Mouse (Mus musculus) kidney, embryonic 15.5 days (tissue): ENCODE measurements around the gene Mrpl24. TPM values are rescaled to one million over a fixed set of nuclear protein-coding genes. Genes with fewer than 3 reads are reported as not detected.

Experiments
- ATAC-seq: fragments of 200-750 bp; cut with Nextera tagmentation; replicated peaks from 2 replicates; pipeline ENCODE4 v1.8.0; 2017; ENCODE audit warnings: moderate TSS enrichment; ENCODE audit not compliant: low FRiP score
- H3K27ac ChIP-seq: fragments of 300-500 bp; sonication (generic); 2 replicates; pipeline ENCODE4 v1.5.1; 2015; ENCODE audit warnings: mild to moderate bottlenecking, inconsistent platforms
- H3K27me3 ChIP-seq: fragments of 300-500 bp; sonication (generic); 2 replicates; pipeline ENCODE4 v1.6.1; 2015; ENCODE audit warnings: inconsistent platforms
- H3K36me3 ChIP-seq: fragments of 300-500 bp; sonication (generic); 2 replicates; pipeline ENCODE4 v1.6.1; 2015; ENCODE audit warnings: inconsistent platforms
- H3K4me1 ChIP-seq: fragments of 300-500 bp; sonication (generic); 2 replicates; pipeline ENCODE4 v1.6.1; 2015; ENCODE audit warnings: inconsistent platforms
- H3K4me2 ChIP-seq: fragments of 300-500 bp; sonication (generic); 2 replicates; pipeline ENCODE4 v1.6.1; 2015; ENCODE audit warnings: moderate library complexity, mild to moderate bottlenecking, inconsistent platforms
- H3K4me3 ChIP-seq: fragments of 300-500 bp; sonication (generic); replicated peaks from 2 replicates; pipeline ENCODE4 v1.5.1; 2015; ENCODE audit warnings: mild to moderate bottlenecking, inconsistent platforms
- H3K9ac ChIP-seq: fragments of 300-500 bp; sonication (generic); 2 replicates; pipeline ENCODE4 v1.6.1; 2015; ENCODE audit warnings: mild to moderate bottlenecking, inconsistent platforms
- H3K9me3 ChIP-seq: fragments of 300-500 bp; sonication (generic); replicated peaks from 2 replicates; pipeline ENCODE4 v1.6.1; 2016; ENCODE audit warnings: inconsistent platforms
- WGBS: fragments of 180-500 bp; shearing (Covaris S2); methylation state at CpG from one replicate; pipeline ENCODE4 v1.1.7; 2015; ENCODE audit warnings: mixed read lengths; 5-methylcytosine and 5-hydroxymethylcytosine counted together
- polyA plus RNA-seq: library from polyadenylated mRNA; unstranded; fragments of >200 nt; fragmentation: Nextera tagmentation; extraction: Ambion mirVana; gene quantifications from 2 replicates; pipeline ENCODE4 v1.2.1, GENCODE M21; 2015

Mrpl24 gene
- polyA plus RNA-seq, 1 experiment from 2014 or later = 85.4 TPM

DNA sequence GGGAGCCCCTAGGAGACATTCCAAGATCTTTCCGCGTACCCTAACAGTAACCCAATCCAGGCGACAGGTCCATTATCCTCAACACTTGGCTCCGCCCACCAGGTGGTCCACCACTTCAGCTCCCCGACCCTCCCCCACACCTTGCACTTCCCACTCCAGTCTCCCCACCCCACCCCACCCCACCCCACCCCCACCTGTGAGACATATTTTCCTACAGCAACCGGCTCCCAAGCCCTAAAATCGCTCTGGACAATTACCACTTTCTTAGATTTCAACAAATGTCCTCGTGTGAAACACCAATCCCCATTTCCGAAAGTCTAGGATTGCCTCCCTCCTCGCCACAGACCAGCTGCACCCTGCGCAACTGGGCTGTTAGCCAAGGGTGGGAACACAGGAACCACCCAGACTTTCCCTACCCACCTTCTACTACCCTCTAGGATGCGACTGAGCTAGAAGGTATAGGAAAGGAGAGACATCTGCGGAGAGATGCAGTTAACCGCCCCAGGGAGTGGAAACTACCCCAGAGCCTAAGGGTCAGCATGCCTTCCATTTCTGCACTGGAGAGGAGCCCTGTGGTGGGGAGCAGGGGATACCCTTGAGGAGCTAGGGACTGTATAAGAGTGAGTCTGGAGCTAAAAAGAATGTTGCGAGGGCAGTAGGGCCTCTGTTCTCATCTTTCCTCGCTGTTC lies 30.1 kb downstream of the Mrpl24 start:
- peak overlapping the region; percentile 60; the same call in 1 of the 2 replicates for H3K27ac ChIP-seq
- no peaks in the 10 kb centered on the region for H3K9me3 ChIP-seq
- H3K4me3 ChIP-seq = peak overlapping the region; percentile 43
- H3K4me1 ChIP-seq = peaks cover 88% of the 10 kb centered on the region
- 0 out of 2 replicates have a peak, but pooled peaks cover 3% of the 10 kb centered on the region for H3K36me3 ChIP-seq
- H3K27me3 ChIP-seq = peaks cover 26% of the 10 kb centered on the region
- WGBS = 9% methylated on average over 16 of the region's 16 CpGs
- no peak for ATAC-seq
- peak overlapping the region; percentile 65 for H3K4me2 ChIP-seq
- peak overlapping the region; percentile 40; the same call in 1 of the 2 replicates for H3K9ac ChIP-seq

DNA sequence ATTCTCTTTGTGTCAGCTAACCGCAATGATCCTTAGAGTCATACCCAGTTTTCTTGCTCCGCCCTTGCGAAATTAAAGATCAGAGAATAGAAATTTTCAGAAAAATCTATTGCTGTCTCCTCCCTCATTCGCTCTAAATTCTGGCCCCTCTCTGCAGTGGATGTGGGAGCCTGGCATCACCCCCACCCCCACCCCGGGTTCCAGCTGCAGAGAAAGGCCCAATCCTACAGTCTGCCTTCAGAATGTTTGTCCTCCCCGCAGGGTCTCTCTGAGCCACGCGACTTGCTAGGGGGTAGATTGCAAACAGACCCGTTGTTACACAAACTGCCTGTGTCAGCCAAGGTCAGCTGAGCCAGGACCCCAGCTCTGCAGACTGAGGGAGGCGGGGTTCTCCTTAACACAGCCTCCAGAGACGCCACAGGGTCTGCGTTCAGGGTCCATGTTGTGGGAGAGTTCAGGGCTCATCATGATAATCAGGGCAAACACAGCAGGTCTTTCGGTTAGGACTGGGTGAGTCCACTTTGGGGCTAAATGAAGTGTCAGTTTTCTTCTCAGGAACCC lies 30.7 kb downstream of the Mrpl24 start:
- peak overlapping the region; percentile 21; the same call in 1 of the 2 replicates for H3K9ac ChIP-seq
- H3K36me3 ChIP-seq = 0 out of 2 replicates have a peak, but pooled peaks cover 3% of the 10 kb centered on the region
- H3K4me2 ChIP-seq = peak overlapping the region; percentile 65
- WGBS = 12% methylated on average over 13 of the region's 13 CpGs
- peak overlapping the region; percentile 60; the same call in 1 of the 2 replicates for H3K27ac ChIP-seq
- H3K9me3 ChIP-seq = no peaks in the 10 kb centered on the region
- H3K4me1 ChIP-seq = peaks cover 82% of the 10 kb centered on the region
- peak overlapping the region; percentile 43 for H3K4me3 ChIP-seq
- ATAC-seq = no peak
- peaks cover 26% of the 10 kb centered on the region for H3K27me3 ChIP-seq

DNA sequence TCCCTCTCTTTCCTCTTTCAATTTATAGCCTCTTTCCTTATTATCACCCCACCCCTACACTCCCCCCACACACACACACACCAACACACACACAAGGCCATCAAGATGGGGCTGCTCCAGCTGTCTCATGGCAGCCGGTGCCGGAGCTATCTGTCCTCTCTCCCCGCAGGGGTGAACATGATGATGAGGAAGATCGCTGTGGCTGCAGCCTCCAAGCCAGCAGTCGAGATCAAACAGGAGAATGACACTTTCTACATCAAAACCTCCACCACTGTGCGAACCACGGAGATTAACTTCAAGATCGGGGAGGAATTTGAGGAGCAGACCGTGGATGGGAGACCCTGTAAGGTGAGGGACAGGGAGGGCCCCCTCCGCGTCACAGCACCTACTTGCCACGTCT lies 32.6 kb downstream of the Mrpl24 start:
- peak overlapping the region; percentile 78 for H3K27ac ChIP-seq
- 21% methylated on average over 12 of the region's 12 CpGs for WGBS
- H3K4me2 ChIP-seq = peak overlapping the region; percentile 52
- peak overlapping the region; percentile 8; the same call in 1 of the 2 replicates for H3K9ac ChIP-seq
- H3K36me3 ChIP-seq = 0 out of 2 replicates have a peak, but pooled peaks cover 3% of the 10 kb centered on the region
- peaks cover 63% of the 10 kb centered on the region for H3K4me1 ChIP-seq
- H3K4me3 ChIP-seq = peak overlapping the region; percentile 22
- H3K9me3 ChIP-seq = no peaks in the 10 kb centered on the region
- peaks cover 26% of the 10 kb centered on the region for H3K27me3 ChIP-seq
- no peak for ATAC-seq

DNA sequence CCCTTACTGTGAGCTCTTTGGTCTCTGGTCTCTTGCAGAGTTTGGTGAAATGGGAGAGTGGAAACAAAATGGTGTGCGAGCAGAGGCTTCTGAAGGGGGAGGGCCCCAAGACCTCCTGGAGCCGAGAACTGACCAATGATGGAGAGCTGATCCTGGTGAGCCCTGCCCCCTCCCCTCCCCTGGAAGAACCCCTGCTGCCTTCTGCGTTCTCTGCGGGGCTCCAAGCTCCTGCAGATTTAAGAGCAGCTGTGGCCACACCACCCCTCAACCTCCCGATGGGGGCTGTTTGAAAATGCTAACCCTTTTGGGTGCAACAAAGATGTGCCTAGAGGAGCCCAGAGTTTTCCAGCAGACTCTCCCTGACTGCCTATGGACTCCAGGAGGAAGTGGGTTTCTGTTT lies 33.1 kb downstream of the Mrpl24 start:
- H3K4me3 ChIP-seq = peak overlapping the region; percentile 22
- peak overlapping the region; percentile 52 for H3K4me2 ChIP-seq
- 15% methylated on average over 5 of the region's 5 CpGs for WGBS
- peak overlapping the region; percentile 78 for H3K27ac ChIP-seq
- H3K36me3 ChIP-seq = 0 out of 2 replicates have a peak, but pooled peaks cover 3% of the 10 kb centered on the region
- peaks cover 58% of the 10 kb centered on the region for H3K4me1 ChIP-seq
- peak; percentile 72 for ATAC-seq
- peaks cover 26% of the 10 kb centered on the region for H3K27me3 ChIP-seq
- no peaks in the 10 kb centered on the region for H3K9me3 ChIP-seq
- peak overlapping the region; percentile 12; the same call in 1 of the 2 replicates for H3K9ac ChIP-seq

DNA sequence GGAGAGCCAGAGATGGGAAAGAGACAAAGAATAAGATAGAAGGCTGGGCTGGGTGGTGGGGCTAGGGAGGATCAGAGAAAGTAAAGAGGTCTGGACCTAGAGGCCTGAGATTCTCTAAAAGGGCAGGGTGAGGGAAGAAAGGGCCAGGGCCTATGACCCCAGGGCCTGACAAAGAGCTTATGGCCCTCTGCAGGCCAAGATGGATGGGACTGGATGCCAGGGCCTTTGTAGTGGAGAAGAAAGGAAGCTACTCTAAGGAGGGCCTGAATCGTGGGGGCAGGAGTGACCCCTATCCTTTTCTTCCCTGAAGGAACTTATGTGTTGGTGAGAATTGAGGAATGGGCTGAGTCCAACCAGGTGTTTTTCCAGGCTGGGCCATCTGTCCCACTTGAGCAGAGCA lies 38.8 kb downstream of the Mrpl24 start:
- H3K4me3 ChIP-seq = no peak overlapping the region
- H3K27me3 ChIP-seq = no peaks in the 10 kb centered on the region
- H3K9ac ChIP-seq = no peak overlapping the region
- WGBS = 19% methylated on average over 1 of the region's 1 CpGs
- no peaks in the 10 kb centered on the region for H3K9me3 ChIP-seq
- H3K27ac ChIP-seq = peak overlapping the region; percentile 98
- peaks cover 38% of the 10 kb centered on the region for H3K4me1 ChIP-seq
- H3K36me3 ChIP-seq = 0 out of 2 replicates have a peak, but pooled peaks cover 3% of the 10 kb centered on the region
- no peak overlapping the region for H3K4me2 ChIP-seq
- no peak for ATAC-seq

DNA sequence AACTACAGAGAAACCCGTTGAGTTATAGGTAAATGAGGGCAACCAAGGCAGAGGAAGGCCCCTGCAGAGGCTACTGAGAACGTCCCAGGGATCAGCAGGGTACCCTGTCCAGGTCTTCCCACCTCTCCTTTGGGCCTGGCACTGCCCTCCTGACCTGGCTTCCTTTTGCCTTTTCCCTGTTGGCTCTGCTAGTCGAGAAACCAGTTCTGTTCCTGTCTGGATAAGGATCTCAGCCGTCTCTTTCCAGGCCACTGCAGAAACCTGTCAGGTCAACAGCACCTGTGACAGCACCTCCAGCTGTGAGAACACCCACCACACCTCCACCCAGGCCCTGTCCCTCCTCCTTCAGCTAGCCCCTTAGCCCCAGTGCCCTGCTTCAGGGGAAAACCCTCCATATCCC lies 39.2 kb downstream of the Mrpl24 start:
- no peak overlapping the region for H3K9ac ChIP-seq
- WGBS = 22% methylated on average over 4 of the region's 4 CpGs
- no peaks in the 10 kb centered on the region for H3K9me3 ChIP-seq
- H3K36me3 ChIP-seq = 0 out of 2 replicates have a peak, but pooled peaks cover 1% of the 10 kb centered on the region
- H3K4me2 ChIP-seq = no peak overlapping the region
- H3K4me3 ChIP-seq = no peak overlapping the region
- no peak for ATAC-seq
- peaks cover 33% of the 10 kb centered on the region for H3K4me1 ChIP-seq
- H3K27ac ChIP-seq = peak overlapping the region; percentile 98
- no peaks in the 10 kb centered on the region for H3K27me3 ChIP-seq

DNA sequence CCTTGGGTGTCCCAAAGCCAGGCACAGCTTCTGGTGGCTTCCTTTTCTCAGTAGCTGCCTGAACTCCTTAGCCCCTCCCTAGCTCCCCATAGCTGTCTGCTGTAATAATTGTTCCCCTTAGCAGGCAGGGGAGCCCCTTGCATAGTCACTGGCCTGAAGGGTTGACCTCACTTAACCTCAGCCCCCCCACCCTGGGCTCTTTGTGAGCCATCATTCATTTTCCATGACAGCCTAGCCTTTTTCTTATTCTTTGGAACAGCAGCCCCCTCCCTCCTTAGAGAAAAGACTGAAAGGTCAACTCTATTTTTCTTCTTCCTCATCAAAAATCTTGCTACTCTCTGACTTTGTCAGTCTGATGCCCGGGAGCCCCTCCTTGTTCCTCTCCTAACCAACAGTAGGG lies 39.7 kb downstream of the Mrpl24 start:
- Histone ChIP-seq H3K9ac (no peak overlapping the region), H3K4me2 (no peak overlapping the region), H3K4me1 (peaks cover 32% of the 10 kb centered on the region), H3K9me3 (no peaks in the 10 kb centered on the region), H3K27me3 (no peaks in the 10 kb centered on the region), H3K36me3 (no peaks in the 10 kb centered on the region), H3K4me3 (no peak overlapping the region), H3K27ac (peak overlapping the region; percentile 98)
- ATAC-seq = no peak
- WGBS = 52% methylated on average over 1 of the region's 1 CpGs

DNA sequence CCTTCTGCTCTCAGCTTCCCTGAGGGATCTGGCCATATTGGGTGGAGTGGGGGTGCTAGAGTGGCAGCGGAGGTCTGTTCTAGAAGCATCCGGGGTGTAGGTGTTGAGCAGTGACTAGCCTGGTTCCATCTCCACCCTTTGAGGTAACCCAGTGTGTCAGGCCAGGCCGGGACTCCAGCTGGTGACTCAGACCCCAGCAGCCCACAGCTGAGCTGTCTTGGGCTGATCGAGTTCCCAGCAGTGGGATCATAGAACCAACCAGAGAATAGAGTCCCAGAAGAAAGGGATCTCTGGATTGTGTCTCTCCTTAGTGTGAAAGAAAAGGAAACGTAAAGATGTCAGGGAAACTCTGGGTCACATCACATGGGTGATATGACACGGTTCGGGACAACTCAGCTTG lies 40.1 kb downstream of the Mrpl24 start:
- 63% methylated on average over 7 of the region's 7 CpGs for WGBS
- Histone ChIP-seq H3K4me2 (0 out of 2 replicates have a peak overlapping the region, but pooled peaks have one; percentile 87), H3K27ac (peak overlapping the region; percentile 98), H3K4me1 (peaks cover 32% of the 10 kb centered on the region), H3K9ac (no peak overlapping the region), H3K4me3 (no peak overlapping the region), H3K36me3 (no peaks in the 10 kb centered on the region), H3K27me3 (no peaks in the 10 kb centered on the region), H3K9me3 (no peaks in the 10 kb centered on the region)
- no peak for ATAC-seq

DNA sequence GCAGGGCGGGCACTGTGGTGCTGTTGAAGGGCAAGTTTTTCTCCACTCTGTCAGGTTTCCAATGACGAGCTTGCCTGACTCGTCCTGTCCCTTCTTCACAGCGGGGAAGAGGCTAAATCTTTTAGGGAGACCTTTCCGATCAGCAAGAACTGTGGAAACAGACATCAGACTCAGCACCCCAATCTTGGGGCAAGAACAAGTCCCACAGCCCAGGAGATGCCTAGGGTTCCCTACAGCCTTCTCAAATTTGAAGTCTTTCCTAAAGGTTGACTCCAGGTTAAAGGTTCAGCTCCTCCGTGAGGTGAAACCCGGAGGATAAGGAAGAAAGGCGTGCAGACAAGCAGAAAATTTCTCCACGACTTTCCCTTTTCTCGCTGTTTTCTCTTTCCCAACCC lies 40.9 kb downstream of the Mrpl24 start:
- H3K9me3 ChIP-seq = no peaks in the 10 kb centered on the region
- H3K4me1 ChIP-seq = peaks cover 32% of the 10 kb centered on the region
- H3K27ac ChIP-seq = peak overlapping the region; percentile 98
- peak overlapping the region; percentile 71 for H3K9ac ChIP-seq
- H3K36me3 ChIP-seq = no peaks in the 10 kb centered on the region
- ATAC-seq = no peak; the same call in 1 of the 2 replicates
- peak overlapping the region; percentile 53 for H3K4me3 ChIP-seq
- no peaks in the 10 kb centered on the region for H3K27me3 ChIP-seq
- WGBS = 8% methylated on average over 10 of the region's 10 CpGs
- H3K4me2 ChIP-seq = peak overlapping the region; percentile 87

DNA sequence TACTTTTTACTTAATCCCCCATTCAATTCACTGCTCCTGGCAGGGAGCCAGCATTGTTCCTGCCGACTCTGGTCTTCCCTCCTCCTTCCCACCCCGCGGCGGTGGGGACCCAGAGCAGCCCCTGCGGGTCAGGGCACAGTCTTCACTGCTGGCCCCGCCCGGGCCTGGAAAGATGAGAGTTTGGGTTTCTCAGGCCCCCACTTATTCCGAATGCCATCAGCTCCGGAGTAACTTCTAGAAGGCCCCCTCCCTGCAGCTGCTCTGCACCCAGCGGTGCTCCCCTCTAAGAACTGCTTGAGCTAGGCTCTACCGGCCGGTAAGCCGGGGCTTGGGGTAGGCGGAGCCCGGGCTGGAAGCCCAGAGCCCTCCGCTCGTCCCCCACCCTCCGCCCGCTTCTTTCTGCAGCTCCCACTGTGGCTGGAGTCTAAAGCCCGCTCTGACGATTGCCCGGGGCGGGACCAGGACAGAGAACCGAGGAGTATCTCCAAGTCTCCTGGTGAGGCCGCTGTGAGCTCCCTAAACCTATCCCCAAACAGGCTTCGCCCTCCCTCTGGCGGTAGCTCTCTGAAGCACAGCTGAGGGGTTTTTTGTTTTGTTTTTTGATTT lies 41.4 kb downstream of the Mrpl24 start:
- H3K9me3 ChIP-seq = no peaks in the 10 kb centered on the region
- ATAC-seq = peak; percentile 96
- peaks cover 32% of the 10 kb centered on the region for H3K4me1 ChIP-seq
- WGBS = 0% methylated on average over 27 of the region's 27 CpGs
- peak overlapping the region; percentile 87 for H3K4me2 ChIP-seq
- H3K9ac ChIP-seq = peak overlapping the region; percentile 71
- H3K27ac ChIP-seq = peak overlapping the region; percentile 98
- peak overlapping the region; percentile 53 for H3K4me3 ChIP-seq
- H3K36me3 ChIP-seq = no peaks in the 10 kb centered on the region
- no peaks in the 10 kb centered on the region for H3K27me3 ChIP-seq

DNA sequence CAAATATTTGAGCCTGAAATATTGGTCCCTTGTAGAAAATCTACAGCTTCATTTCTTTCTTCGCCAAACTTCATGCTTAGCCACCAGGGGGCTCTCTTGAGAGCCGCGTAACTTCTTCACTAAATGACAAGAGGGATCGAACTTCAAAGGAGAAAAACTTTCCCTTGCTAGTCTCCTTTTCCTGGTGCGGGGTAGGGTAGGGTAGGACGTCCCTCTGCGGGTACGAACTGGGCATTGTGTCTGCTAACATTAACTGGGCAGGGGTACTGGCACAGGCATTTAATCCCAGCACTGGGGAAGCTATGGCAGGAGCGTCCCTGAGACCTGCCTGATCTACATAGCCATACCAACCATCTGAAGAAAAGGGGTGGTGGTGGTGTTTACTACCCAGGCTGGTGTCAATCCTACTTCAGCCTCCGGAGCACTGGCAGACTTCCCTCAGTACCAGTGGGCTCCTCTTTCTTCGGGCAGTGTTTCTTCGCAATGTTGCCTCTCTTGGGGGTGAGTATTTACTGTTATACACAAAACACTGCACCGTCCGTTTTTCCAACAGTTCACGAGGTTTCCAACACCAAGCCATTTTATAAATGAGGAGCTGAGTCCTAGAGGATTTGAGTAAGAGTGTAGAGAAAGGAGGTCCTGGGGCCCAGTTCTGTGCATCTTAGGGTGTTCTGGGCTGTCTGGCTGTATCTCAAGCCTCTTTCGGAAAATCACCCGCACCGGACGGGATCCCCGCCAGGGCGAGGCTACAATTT lies 51.1 kb downstream of the Mrpl24 start:
- Histone ChIP-seq H3K4me3 (peak overlapping the region; percentile 64), H3K4me1 (peaks cover 50% of the 10 kb centered on the region), H3K9ac (peak overlapping the region; percentile 78), H3K27ac (peak overlapping the region; percentile 88), H3K36me3 (peaks cover 8% of the 10 kb centered on the region), H3K9me3 (no peaks in the 10 kb centered on the region), H3K4me2 (peak overlapping the region; percentile 97), H3K27me3 (no peaks in the 10 kb centered on the region)
- WGBS = under 1% methylated on average over 21 of the region's 21 CpGs
- 0 out of 2 replicates have a peak, but pooled peaks have one; percentile 4 for ATAC-seq
